Mouse (Mus musculus): ENCODE data around the gene Poln.
A peak's percentile ranks its signal among the peaks of the same experiment; 100 is the strongest.

Gene Poln

DNA sequence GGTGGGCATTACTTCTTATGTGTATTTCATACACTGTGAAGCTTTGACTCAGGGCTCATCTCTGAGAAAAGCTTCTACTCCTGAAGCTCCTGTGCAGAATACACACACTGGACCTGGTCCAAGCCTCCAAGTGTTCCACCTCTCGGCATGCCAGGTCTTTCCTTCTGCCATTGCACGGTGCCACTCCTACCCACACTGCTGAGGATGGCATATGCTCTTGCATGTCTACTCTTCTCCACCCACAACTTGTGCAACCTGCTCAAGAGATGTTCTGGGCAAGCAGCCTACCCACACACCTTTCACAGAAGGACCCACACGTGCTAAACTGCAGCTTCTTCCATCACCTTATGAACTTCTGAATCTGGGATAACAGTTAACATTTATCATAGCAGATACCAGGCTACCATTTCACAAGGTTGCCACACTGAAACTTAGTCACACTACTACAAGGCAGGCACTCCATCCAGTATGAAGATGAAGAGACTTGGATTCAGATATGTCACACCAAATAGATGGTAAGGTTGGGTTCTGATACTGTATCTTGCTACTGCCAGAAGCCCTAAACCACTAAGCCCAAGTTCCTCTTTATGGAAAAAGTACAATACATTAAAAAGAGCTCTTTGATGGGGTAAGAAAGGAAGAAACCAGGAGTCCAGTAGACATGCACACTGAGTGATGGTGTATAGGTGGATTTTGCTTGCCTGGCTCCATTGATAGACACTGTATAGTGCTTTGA is 50.0 kb downstream of the Poln start:
- DNase-seq (ENCODE audit: low read depth, low spot score) = no peak

- no peak for DNase-seq (ENCODE audit: low read depth, low spot score)
These were observed 63.6 kb downstream of the Poln start for GRCm38 (mm10) chr5:34105681-34106080.

GRCm38 (mm10) chr5:34097333-34097732 is 71.9 kb downstream of the Poln start:
- DNase-seq (ENCODE audit: low read depth, low spot score) = peak; percentile 36

DNA sequence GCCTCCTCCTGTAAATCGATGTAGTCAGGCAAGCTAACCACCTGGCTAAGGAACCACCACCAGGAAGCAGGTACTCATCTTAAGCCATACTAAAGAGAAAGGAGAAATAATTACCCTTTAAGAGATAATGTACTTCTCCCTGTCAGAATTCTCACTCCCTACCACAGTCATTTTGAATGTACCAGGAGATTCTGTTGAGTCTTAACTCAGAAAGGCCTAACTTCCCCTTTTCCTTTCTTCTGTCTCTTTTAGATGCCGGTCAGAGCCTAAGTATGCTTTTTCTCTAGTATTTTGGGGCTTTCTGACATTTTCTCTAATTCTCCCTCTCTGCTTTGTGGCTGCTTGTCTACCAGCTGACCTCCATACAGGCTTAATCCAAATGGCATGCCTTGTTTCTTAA is 76.2 kb downstream of the Poln start:
- no peak for DNase-seq (ENCODE audit: low read depth, low spot score)

DNA sequence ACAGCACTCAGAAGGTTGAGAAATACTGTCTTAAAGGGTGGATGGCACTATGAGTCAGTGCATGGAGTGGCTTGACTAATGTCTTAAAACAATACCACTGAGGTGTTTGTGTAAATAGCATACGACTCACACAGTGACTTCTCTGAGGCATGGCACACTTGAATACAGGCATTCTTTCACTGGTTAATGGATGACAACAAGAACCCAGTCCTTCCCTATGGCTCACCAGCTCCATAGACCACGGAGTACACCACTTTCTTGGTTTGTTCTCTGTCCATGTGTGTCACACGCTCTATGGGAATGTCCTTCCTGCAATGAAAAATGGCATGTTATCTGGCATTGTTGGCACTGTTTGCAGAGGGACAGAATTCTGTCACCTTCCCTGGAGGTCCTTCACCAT is 136.7 kb downstream of the Poln start:
- DNase-seq (ENCODE audit: low read depth, low spot score) = no peak

DNA sequence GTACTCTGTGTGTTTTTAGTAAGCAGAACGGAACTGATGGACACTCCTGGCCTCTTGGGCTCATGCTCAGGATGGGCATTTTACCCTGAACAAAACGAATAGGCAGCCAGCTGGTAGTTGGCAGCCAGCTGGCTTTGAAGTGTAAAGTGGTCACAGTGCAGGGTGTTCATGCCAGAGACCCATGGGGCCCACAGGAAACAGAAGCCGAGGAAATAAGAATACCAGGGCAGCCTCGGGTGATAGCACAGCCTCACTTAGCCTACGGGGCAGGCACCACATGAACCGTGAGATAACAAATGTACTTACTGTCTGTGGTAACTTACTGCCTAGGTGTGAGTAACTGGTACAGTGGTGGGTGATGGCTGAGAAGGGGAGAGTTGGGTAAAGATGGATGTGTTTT is 138.2 kb downstream of the Poln start:
- DNase-seq (ENCODE audit: low read depth, low spot score) = no peak

DNA sequence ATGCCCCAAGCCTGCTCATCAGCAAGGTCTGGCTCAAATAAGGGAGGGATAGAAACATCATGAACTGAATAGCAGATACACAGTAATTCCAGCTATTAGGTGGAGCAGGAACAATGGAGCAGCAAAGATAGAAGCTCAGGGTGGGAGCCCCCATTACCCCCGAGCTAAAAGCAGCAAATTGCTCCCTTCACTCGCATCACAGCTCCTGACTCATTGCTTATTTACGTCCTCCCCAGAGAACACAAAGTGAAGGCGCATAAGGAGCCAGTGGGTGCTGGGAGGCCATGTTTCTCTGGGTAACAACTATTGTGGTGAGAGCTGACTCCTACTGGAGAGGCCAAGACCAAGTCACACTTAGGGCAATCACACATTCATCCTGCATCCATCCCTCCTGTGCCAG is 139.1 kb downstream of the Poln start:
- no peak for DNase-seq (ENCODE audit: low read depth, low spot score)

DNA sequence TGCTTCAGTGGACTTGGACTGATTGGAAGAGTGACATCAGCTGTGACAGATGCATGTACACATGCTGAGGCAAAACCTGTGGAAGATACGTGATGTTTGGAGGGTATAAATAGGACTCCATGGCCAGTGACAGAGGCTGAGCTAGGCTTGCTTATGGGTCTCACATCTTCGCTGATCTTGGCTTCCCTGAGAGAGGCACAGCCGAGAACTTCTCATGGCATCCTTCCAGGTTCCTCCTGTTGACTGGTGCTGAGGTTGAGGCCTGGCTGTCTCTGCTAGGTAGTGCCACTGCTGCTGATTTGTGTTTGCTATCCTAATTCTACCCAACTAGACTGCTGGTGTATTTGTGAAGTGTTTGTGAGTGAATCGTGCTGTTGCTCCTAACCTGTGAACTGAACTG is 150.3 kb downstream of the Poln start:
- DNase-seq (ENCODE audit: low read depth, low spot score) = no peak

DNA sequence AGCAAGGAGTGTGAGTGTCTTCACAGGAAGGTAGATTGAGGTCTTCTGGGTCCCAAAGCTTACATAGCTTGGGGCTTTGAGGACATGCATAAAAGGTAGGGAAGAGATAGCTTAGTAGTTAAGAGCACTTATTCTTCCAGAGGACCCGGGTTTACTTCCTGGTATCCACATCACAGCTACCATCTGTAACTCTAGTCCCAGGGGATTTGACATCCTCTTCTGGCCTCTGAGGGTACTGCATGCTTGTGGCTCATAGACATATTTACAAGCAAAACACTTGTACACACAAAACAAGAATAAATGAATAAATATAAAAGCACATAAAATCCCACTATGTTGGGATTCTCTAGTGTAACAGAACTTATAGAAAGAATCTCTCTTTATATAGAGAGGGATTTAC is 154.6 kb downstream of the Poln start:
- DNase-seq (ENCODE audit: low read depth, low spot score) = no peak

GRCm38 (mm10) chr5:34007392-34007941 is 161.8 kb downstream of the Poln start:
- DNase-seq (ENCODE audit: low read depth, low spot score) = no peak

- no peak for DNase-seq (ENCODE audit: low read depth, low spot score)
These were observed 162.4 kb downstream of the Poln start for GRCm38 (mm10) chr5:34006832-34007231.

- no peak for DNase-seq (ENCODE audit: low read depth, low spot score)
These were observed 164.6 kb downstream of the Poln start for GRCm38 (mm10) chr5:34004618-34005017.

DNA sequence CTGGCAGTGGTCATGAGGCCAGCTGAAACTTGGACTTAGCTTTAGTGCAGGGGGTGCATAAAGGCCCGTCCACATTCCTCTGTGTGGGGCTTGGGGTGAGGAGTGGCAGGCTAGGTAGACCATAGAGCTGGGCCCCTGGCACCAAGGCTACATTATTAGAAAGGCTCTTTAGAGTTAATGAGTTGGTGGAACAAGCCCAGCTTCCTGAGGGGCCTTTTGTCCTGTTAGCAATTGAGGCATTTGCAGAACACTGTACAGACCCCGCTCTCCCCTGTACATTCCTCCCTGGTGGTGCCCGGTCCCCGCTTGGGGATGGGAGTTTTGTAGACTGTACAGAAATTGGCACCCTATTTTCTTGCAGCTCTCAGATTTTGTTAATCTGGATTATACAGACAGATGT is 166.6 kb downstream of the Poln start:
- DNase-seq (ENCODE audit: low read depth, low spot score) = no peak

GRCm38 (mm10) chr5:34001401-34001800 is 167.8 kb downstream of the Poln start:
- no peak for DNase-seq (ENCODE audit: low read depth, low spot score)

DNA sequence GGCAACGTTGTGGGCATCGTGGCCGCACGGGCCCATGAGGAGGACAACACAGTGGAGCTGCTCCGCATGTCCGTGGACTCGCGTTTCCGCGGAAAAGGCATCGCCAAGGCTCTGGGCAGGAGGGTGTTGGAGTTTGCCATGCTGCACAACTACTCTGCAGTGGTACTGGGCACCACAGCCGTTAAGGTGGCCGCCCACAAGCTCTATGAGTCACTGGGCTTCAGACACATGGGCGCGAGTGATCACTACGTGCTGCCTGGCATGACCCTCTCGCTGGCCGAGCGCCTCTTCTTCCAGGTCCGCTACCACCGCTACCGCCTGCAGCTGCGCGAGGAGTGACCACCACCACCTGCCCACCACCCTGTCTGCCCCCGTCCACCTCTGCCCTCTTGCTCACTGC is 168.4 kb downstream of the Poln start:
- no peak for DNase-seq (ENCODE audit: low read depth, low spot score)

DNA sequence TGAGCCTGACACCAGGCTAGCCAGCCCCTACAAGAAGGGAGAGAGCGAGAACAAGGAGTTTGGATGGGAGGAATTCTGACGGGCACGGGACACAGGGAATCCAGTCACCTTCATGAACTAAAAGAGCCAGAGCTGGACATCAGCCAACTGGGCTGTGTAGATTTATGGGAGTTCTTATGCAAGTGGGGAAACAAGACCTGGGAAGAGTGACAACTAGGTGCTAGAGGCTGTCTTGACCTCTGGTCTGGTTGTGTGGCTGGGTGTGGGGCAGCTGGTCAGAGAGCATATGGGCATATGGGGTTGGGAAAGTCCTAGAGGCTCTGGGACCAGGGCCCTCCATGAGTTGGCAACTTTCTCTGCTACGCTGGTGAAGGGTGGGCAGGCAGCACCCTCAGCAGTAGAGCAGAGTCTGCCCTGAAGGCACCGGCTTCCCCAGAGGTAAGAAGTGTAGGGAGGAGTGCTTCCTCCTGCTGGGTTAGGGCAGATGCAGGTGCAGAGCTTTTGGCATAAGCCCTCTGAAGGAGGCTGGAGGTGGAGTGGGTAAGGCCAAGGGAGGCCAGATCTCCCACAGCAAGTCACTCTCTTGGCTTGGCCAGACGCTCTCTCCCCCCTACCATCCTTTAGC is 169.7 kb downstream of the Poln start:
- DNase-seq (ENCODE audit: low read depth, low spot score) = no peak

- DNase-seq (ENCODE audit: low read depth, low spot score) = no peak
These were observed 170.8 kb downstream of the Poln start for GRCm38 (mm10) chr5:33998505-33998877.

GRCm38 (mm10) chr5:33997829-33998504 is 171.3 kb downstream of the Poln start:
- DNase-seq (ENCODE audit: low read depth, low spot score) = no peak

DNA sequence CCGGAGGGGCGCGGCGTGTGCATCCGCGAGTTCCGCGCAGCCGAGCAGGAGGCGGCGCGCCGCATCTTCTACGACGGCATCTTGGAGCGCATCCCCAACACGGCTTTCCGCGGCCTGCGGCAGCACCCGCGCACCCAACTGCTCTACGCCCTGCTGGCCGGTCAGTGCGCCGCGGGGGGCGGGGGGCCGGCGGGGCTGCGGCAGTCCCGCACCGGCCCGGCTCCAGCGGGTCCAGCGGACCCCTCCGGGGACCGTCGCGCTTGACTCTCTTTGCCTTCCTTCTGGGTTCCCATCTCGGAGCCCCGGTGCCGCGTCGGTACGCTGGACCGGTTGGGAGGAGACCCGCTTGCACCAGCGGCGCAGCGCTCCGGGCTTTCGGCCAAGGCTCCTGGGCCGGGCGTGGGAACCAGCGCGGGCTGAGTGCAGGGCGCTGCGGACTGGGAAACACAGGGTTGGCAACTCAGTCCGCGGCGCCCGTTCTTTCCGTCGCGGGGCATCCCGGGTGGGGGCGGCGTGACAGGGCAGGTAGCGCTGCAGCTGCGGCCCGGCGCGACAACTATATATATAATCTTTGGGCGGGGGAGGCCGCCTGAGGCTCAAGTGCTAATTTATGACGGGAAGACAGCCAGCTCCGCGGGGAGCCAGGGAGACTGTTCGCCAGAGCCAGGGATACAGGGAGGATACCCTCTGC is 172.1 kb downstream of the Poln start:
- no peak for DNase-seq (ENCODE audit: low read depth, low spot score)

- no peak for DNase-seq (ENCODE audit: low read depth, low spot score)
These were observed 172.6 kb downstream of the Poln start for GRCm38 (mm10) chr5:33996694-33997045.

DNA sequence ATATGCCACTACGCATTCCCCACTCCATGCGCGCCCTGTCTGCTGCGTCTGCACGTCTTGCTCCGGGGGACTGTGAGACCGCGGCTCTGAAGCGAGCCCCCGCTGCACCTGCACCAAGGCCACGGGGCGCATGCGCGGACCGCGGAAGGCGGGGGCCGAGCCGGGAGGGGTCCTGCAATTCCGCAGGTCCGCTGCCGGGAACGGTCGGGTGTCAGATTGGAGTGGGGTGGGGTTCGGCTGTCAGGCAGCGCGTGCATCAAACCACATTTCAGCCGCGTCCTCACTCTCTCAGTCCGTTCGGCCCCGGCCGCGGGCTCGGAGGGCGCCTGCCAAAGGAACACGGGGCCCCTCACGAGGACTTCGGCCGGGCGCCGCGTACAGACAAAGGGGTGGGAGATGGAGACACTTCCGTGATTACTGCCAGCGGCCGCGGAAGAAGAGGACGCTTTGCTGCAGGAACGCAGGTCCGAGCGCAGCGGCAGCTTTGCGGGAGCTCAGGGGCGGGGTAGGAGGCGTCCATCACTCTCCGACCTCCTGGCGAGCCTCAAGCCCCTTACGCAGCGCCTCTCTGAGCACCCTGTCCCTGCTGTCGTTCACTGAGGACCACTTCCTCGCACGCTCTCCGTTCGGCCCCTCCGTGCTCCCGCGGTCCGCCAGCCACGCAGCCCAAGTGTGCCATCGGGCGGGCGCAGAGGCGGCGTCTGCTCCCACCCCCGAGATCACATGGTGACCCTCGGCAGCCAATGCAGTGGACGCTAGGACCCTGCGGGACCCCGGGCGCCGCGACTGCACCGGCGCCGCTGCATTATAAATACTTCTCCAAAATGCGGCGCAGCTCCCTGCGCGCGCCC is 173.2 kb downstream of the Poln start, which contains the start of gene Nat8l:
Gene Nat8l, plus strand, starts transcription at position 142 of the 851 bp plus-strand sequence.
- DNase-seq (ENCODE audit: low read depth, low spot score) = peak; percentile 64
